Mouse (Mus musculus): ENCODE measurements around the gene Ptpra. TPM values are rescaled to one million over a fixed set of nuclear protein-coding genes. Genes with fewer than 3 reads are reported as not detected.
"Not testable (repeated sequence)": the region's sequence is repeated elsewhere in the genome, so short reads cannot be mapped to it uniquely, and the experiment has no call there.

The Ptpra gene
- polyA plus RNA-seq, 1 experiment from 2014 or later: 73.9 TPM

GRCm38 (mm10) chr2:130574960-130575359 lies 124.9 kb downstream of the Ptpra start:
- Histone ChIP-seq H3K4me3 (replicated peaks) (no peak overlapping the region), H3K4me2 (replicated peaks) (no peak overlapping the region), H3K9ac (no peak overlapping the region), H3K27me3 (replicated peaks) (peaks cover 48% of the 10 kb centered on the region), H3K4me1 (replicated peaks) (peaks cover 10% of the 10 kb centered on the region), H3K9me3 (no peaks in the 10 kb centered on the region), H3K36me3 (no peaks in the 10 kb centered on the region), H3K27ac (no peak overlapping the region)
- ATAC-seq: no peak
- WGBS: 82% methylated on average over 5 of the region's 5 CpGs

DNA sequence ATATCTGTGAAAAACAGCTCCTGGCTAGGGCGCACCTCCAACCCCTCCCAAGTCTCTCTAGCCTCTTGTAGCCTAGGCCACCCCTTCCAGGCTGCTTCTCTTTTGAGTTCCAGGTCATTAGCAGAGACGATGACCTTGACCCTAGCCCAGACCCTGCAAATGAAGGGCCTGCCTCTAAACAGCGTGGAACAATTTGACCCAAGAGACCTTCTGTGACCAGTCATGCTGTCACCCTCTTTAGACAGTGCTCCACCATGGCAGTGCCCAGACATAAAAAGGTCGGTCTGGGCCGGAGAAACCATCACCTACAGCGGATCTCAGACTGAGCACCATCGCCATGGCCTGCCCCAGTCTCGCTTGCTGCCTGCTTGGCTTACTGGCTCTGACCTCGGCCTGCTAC lies 125.8 kb downstream of the Ptpra start, which contains the start of gene Oxt:
Gene Oxt (plus strand): TSS at position 301 of the 400 bp plus-strand sequence.
- Histone ChIP-seq H3K9ac (peak within 1 kb of the TSS; percentile 32), H3K27ac (no peak within 1 kb of the TSS), H3K27me3 (replicated peaks) (peaks cover 58% of the 10 kb centered on the region), H3K9me3 (no peaks in the 10 kb centered on the region), H3K4me1 (replicated peaks) (peaks cover 19% of the 10 kb centered on the region), H3K4me3 (replicated peaks) (peak within 1 kb of the TSS; percentile 32), H3K4me2 (replicated peaks) (peak within 1 kb of the TSS; percentile 64), H3K36me3 (no peaks in the 10 kb centered on the region)
- ATAC-seq: no peak
- 55% methylated on average over 9 of the region's 9 CpGs for WGBS

GRCm38 (mm10) chr2:130576564-130576963 lies 126.5 kb downstream of the Ptpra start:
- peak overlapping the region; percentile 32 for H3K4me3 ChIP-seq (replicated peaks)
- ATAC-seq, H3K36me3 ChIP-seq, H3K27ac ChIP-seq, H3K9me3 ChIP-seq: not testable (repeated sequence)
- WGBS: 4% methylated on average over 32 of the region's 32 CpGs
- H3K4me1 ChIP-seq (replicated peaks): peaks cover 23% of the 10 kb centered on the region
- H3K27me3 ChIP-seq (replicated peaks): peaks cover 64% of the 10 kb centered on the region
- H3K9ac ChIP-seq: peak overlapping the region; percentile 32
- peak overlapping the region; percentile 64 for H3K4me2 ChIP-seq (replicated peaks)

DNA sequence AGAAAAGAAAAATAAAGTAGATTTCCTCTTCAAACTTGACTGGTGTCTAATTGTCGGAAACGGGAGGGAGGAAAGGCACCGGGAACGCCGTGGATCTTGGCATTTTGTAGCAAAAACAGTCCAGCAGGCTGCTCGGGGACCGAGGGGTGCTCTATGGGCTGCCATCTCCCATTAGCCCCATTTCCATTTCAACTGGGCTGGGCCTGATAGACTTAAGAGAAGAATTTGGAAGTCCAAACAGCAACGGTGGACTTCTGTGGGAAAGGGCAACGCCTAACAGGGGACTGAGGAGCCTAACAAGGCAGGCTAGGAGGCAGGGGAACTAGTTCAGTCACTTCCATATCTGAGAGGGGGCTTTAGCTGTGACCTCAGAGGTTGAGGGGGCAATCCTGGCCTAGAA lies 126.9 kb downstream of the Ptpra start:
- Histone ChIP-seq H3K4me1 (replicated peaks) (peaks cover 23% of the 10 kb centered on the region), H3K9ac (no peak overlapping the region), H3K9me3 (no peaks in the 10 kb centered on the region), H3K27ac (no peak overlapping the region), H3K4me3 (replicated peaks) (peak overlapping the region; percentile 32), H3K4me2 (replicated peaks) (peak overlapping the region; percentile 64), H3K27me3 (replicated peaks) (peaks cover 69% of the 10 kb centered on the region), H3K36me3 (no peaks in the 10 kb centered on the region)
- 9% methylated on average over 9 of the region's 9 CpGs for WGBS
- 0 out of 2 replicates have a peak, but pooled peaks have one; percentile 16 for ATAC-seq

DNA sequence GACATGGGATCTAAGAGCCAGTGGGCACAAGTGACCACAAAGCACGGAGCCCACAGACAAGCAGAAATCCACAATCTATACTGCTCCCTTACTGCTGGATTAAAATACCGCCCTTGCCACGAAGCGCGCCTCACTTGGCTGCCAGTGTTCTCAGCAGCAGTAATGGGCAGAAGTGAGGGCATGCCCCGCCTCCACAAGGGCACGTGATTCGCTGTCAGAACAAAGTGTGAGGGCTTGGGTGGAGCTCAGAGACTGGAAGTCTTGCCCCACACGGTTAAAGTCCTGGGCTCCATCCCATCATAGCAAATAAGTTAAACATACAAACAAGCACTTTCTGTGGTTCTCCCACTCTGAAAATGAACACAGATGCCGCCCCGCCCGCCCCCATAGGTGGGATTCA lies 127.6 kb downstream of the Ptpra start:
- Histone ChIP-seq H3K4me3 (replicated peaks) (no peak overlapping the region), H3K9ac (no peak overlapping the region), H3K27ac (no peak overlapping the region), H3K36me3 (no peaks in the 10 kb centered on the region), H3K27me3 (replicated peaks) (peaks cover 75% of the 10 kb centered on the region), H3K9me3 (no peaks in the 10 kb centered on the region), H3K4me2 (replicated peaks) (peak overlapping the region; percentile 64), H3K4me1 (replicated peaks) (peaks cover 23% of the 10 kb centered on the region)
- peak; percentile 73 for ATAC-seq
- WGBS: 6% methylated on average over 12 of the region's 12 CpGs

GRCm38 (mm10) chr2:130578148-130578547 lies 128.1 kb downstream of the Ptpra start:
- 11% methylated on average over 11 of the region's 11 CpGs for WGBS
- no peak overlapping the region for H3K4me3 ChIP-seq (replicated peaks)
- 0 out of 2 replicates have a peak, but pooled peaks have one; percentile 14 for ATAC-seq

DNA sequence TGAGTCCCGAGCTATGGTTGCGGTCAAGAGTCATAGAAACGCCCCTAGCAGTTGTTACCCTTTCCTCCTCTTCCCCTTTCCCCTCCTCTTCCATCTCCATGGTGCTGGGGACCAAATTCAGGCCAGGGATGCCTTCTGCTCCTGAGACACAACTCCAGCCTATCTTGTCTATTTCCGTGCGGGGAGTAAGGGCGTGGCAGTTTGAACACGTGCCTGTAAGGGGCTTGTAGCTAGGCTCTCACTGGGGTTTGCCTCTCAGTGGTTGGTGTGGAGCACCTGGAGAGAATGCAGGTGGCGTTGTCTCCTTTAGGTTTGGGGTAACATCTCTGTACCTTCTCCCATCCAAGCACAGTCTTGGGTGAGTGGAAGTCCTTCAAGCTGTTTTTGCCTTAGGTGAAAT lies 129.7 kb downstream of the Ptpra start:
- Histone ChIP-seq H3K9me3 (no peaks in the 10 kb centered on the region), H3K4me2 (replicated peaks) (no peak overlapping the region), H3K4me3 (replicated peaks) (no peak overlapping the region), H3K27me3 (replicated peaks) (peaks cover 81% of the 10 kb centered on the region), H3K9ac (no peak overlapping the region), H3K36me3 (no peaks in the 10 kb centered on the region), H3K27ac (no peak overlapping the region), H3K4me1 (replicated peaks) (peaks cover 23% of the 10 kb centered on the region)
- no peak for ATAC-seq
- WGBS: 3% methylated on average over 8 of the region's 8 CpGs

More at GRCm38 (mm10) chr2:130578148-130578547, 128.1 kb downstream of the Ptpra start:
- Histone ChIP-seq H3K27ac (no peak overlapping the region), H3K4me1 (replicated peaks) (peaks cover 23% of the 10 kb centered on the region), H3K36me3 (no peaks in the 10 kb centered on the region), H3K27me3 (replicated peaks) (peaks cover 77% of the 10 kb centered on the region), H3K9ac (no peak overlapping the region), H3K4me2 (replicated peaks) (no peak overlapping the region), H3K9me3 (no peaks in the 10 kb centered on the region)

DNA sequence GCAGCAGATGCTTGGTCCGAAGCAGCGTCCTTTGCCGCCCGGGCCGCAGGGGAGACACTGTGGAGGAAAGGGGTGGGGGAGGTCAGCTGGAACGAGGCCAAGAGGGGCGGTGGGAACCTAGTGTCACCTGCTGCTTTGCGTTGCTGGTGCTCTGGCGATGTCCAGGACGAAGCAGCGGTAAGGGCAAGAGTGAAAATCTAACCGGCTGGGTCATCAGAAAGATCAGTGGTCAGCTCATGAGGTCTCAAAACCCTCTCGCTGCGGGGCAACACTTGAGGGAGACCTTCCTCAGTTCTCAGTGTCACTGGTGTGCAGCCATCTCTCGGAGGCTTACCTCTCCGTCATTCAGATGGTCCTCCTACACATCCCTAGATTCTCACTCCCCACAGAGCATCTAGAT lies 131.1 kb downstream of the Ptpra start:
- Histone ChIP-seq H3K9ac (no peak overlapping the region), H3K4me3 (replicated peaks) (peak overlapping the region; percentile 32)
- 3% methylated on average over 16 of the region's 16 CpGs for WGBS

DNA sequence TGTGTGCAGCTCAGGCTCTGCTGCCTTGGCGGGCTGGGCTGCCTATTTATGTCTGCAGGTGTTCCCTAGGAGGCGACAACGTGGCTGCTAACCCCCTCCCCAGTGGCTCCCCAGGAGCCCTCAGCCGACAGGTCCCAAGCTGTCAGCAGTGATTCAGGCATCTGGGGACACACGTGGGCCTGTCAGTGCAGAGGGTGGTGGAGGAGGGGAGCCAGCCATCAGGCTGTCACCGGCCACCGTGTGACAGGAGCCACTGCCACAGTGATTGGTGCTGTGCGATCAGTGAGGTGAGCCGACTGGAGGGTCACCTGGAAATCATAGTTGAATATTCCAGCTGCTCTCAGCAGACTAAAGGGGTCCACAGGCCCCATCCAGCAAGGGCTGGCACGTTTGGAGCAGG lies 132.5 kb downstream of the Ptpra start, which contains the start of gene Avp:
Gene Avp (minus strand): TSS at position 3 of the 400 bp plus-strand sequence.
- peaks cover 18% of the 10 kb centered on the region for H3K4me1 ChIP-seq (replicated peaks)
- no peaks in the 10 kb centered on the region for H3K9me3 ChIP-seq
- H3K36me3 ChIP-seq: no peaks in the 10 kb centered on the region
- 38% methylated on average over 10 of the region's 10 CpGs for WGBS
- peaks cover 56% of the 10 kb centered on the region for H3K27me3 ChIP-seq (replicated peaks)
- no peak within 1 kb of the TSS for H3K4me2 ChIP-seq (replicated peaks)
- H3K9ac ChIP-seq: no peak within 1 kb of the TSS
- H3K27ac ChIP-seq: no peak within 1 kb of the TSS
- ATAC-seq: no peak
- no peak within 1 kb of the TSS for H3K4me3 ChIP-seq (replicated peaks)

More for the DNA sequence above, 131.1 kb downstream of the Ptpra start:
- H3K36me3 ChIP-seq: no peaks in the 10 kb centered on the region
- H3K4me2 ChIP-seq (replicated peaks): peak overlapping the region; percentile 71
- peaks cover 23% of the 10 kb centered on the region for H3K4me1 ChIP-seq (replicated peaks)
- peaks cover 68% of the 10 kb centered on the region for H3K27me3 ChIP-seq (replicated peaks)
- no peak overlapping the region for H3K27ac ChIP-seq
- no peaks in the 10 kb centered on the region for H3K9me3 ChIP-seq
- no peak for ATAC-seq

- ATAC-seq: no peak
- WGBS: 82% methylated on average over 10 of the region's 10 CpGs
- H3K4me1 ChIP-seq (replicated peaks): peaks cover 17% of the 10 kb centered on the region
Measured at GRCm38 (mm10) chr2:130583902-130584560, 134.0 kb downstream of the Ptpra start.

GRCm38 (mm10) chr2:130586016-130586415 lies 135.9 kb downstream of the Ptpra start:
- Histone ChIP-seq H3K9ac (no peak overlapping the region), H3K27me3 (replicated peaks) (peaks cover 22% of the 10 kb centered on the region), H3K4me1 (replicated peaks) (peaks cover 2% of the 10 kb centered on the region; the same call in 1 of the 2 replicates), H3K36me3 (no peaks in the 10 kb centered on the region), H3K27ac (no peak overlapping the region), H3K4me3 (replicated peaks) (no peak overlapping the region), H3K4me2 (replicated peaks) (no peak overlapping the region), H3K9me3 (no peaks in the 10 kb centered on the region)
- WGBS: 82% methylated on average over 6 of the region's 6 CpGs
- no peak for ATAC-seq

More at GRCm38 (mm10) chr2:130583902-130584560, 134.0 kb downstream of the Ptpra start:
- H3K36me3 ChIP-seq: no peaks in the 10 kb centered on the region
- no peak overlapping the region for H3K9ac ChIP-seq
- no peaks in the 10 kb centered on the region for H3K9me3 ChIP-seq
- H3K4me2 ChIP-seq (replicated peaks): no peak overlapping the region
- peaks cover 42% of the 10 kb centered on the region for H3K27me3 ChIP-seq (replicated peaks)
- no peak overlapping the region for H3K4me3 ChIP-seq (replicated peaks)
- no peak overlapping the region for H3K27ac ChIP-seq

- H3K27ac ChIP-seq: no peak overlapping the region
Measured at GRCm38 (mm10) chr2:130588373-130588772, 138.3 kb downstream of the Ptpra start.

DNA sequence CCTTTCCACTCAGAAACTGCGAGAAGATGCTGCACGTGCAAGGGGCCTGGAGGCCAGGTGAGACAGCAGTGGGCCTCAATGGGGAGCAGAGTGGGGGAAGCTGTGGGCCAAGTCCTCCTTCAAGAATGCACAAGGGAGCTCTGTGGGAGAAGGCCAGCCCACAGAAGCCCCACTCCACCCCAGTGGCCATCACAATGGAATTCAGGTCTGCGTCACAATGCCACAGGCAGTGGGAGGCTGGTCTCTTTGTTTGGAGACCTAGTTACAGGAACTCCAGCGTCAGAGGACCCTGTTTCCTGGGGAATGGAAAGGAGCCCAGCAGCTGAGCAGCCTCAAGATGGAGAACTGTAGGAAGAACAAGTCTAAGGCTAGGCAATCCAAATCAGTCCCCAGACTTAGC lies 139.1 kb downstream of the Ptpra start:
- no peaks in the 10 kb centered on the region for H3K4me1 ChIP-seq (replicated peaks)
- no peaks in the 10 kb centered on the region for H3K36me3 ChIP-seq
- H3K9me3 ChIP-seq: no peaks in the 10 kb centered on the region
- no peak overlapping the region for H3K27ac ChIP-seq
- WGBS: 76% methylated on average over 4 of the region's 4 CpGs
- no peak overlapping the region for H3K9ac ChIP-seq
- H3K4me2 ChIP-seq (replicated peaks): no peak overlapping the region
- ATAC-seq: no peak
- no peak overlapping the region for H3K4me3 ChIP-seq (replicated peaks)
- H3K27me3 ChIP-seq (replicated peaks): no peaks in the 10 kb centered on the region

More at GRCm38 (mm10) chr2:130588373-130588772, 138.3 kb downstream of the Ptpra start:
- Histone ChIP-seq H3K9me3 (no peaks in the 10 kb centered on the region), H3K4me3 (replicated peaks) (no peak overlapping the region), H3K27me3 (replicated peaks) (0 out of 2 replicates have a peak, but pooled peaks cover 5% of the 10 kb centered on the region), H3K36me3 (no peaks in the 10 kb centered on the region), H3K4me1 (replicated peaks) (no peaks in the 10 kb centered on the region), H3K4me2 (replicated peaks) (no peak overlapping the region), H3K9ac (no peak overlapping the region)
- ATAC-seq: no peak
- 79% methylated on average over 2 of the region's 2 CpGs for WGBS
